ENCODE assay signal across 12 mouse cellular contexts in genomic region chr8:84519767-84520626, GRCm38 (mm10).
A peak's percentile ranks its signal among the peaks of the same experiment; 100 is the strongest.
DNase-seq lines count a peak whose midpoint lies in the region; ATAC-seq lines count a peak whose summit lies in the region.
"Had no signal": no experiment of that assay in that cellular context is flagged by ENCODE, and none has a peak within 500 bp of the region (broad histone marks: within the 10 kb centered on the region; RNA-seq: fewer than 3 reads in every experiment).

No protein-coding gene starts in this region.

- H3K4me1 ChIP-seq in forebrain, embryonic 12.5 days: no peaks in the 10 kb centered on the region
- no peaks in the 10 kb centered on the region for H3K4me1 ChIP-seq in forebrain, embryonic 11.5 days (replicated peaks; ENCODE audit: control insufficient read depth, insufficient read depth, low read length)
- H3K4me1 ChIP-seq: liver, embryonic 12.5 days; midbrain, embryonic 12.5 days had no signal

- H3K27me3 ChIP-seq in forebrain, embryonic 12.5 days: no peaks in the 10 kb centered on the region
- H3K27me3 ChIP-seq in forebrain, embryonic 11.5 days (ENCODE audit: control insufficient read depth, insufficient read depth, low read length): no peaks in the 10 kb centered on the region
- H3K27me3 ChIP-seq: liver, embryonic 12.5 days; midbrain, embryonic 12.5 days had no signal

- H3K4me2 ChIP-seq in forebrain, embryonic 12.5 days: no peak overlapping the region
- no peak overlapping the region for H3K4me2 ChIP-seq in forebrain, embryonic 11.5 days (ENCODE audit: low read depth, low read length, severe bottlenecking)
- H3K4me2 ChIP-seq: liver, embryonic 12.5 days; midbrain, embryonic 12.5 days had no signal

- no peak for ATAC-seq in forebrain, embryonic 12.5 days (ENCODE audit: low FRiP score)
- no peak for ATAC-seq in forebrain, embryonic 11.5 days (replicated peaks; ENCODE audit: low FRiP score)
- ATAC-seq: intestine, postnatal 0 days; liver, embryonic 12.5 days had no signal

- WGBS in forebrain, embryonic 12.5 days: 81% methylated on average over 17 of the region's 17 CpGs
- WGBS in forebrain, embryonic 11.5 days: 87% methylated on average over 17 of the region's 17 CpGs

- H3K36me3 ChIP-seq in forebrain, embryonic 12.5 days (replicated peaks): 0 out of 2 replicates have a peak, but pooled peaks cover 3% of the 10 kb centered on the region
- H3K36me3 ChIP-seq in forebrain, embryonic 11.5 days (ENCODE audit: control insufficient read depth, insufficient read depth, low read length): no peaks in the 10 kb centered on the region
- H3K36me3 ChIP-seq: liver, embryonic 12.5 days had no signal

- no peak overlapping the region for H3K9ac ChIP-seq in forebrain, embryonic 12.5 days
- no peak overlapping the region for H3K9ac ChIP-seq in forebrain, embryonic 11.5 days (ENCODE audit: low read length)
- H3K9ac ChIP-seq: liver, embryonic 12.5 days; midbrain, embryonic 12.5 days had no signal

- DNase-seq in forebrain, embryonic 11.5 days (ENCODE audit: low spot score): no peak
- DNase-seq in thymus, postnatal 14 days: peak; percentile 26
- DNase-seq in thymus, postnatal 0 days (ENCODE audit: low spot score): no peak
- DNase-seq in left cerebral cortex, adult 8-10 months (ENCODE audit: low spot score in 2 of 2): peak; percentile 37 to 85
- DNase-seq in natural killer cell, adult 2 months (ENCODE audit: low spot score in 2 of 2): no peak
- DNase-seq in spleen, postnatal 4 days (ENCODE audit: low spot score in 2 of 2): no peak
- DNase-seq in MN1 (ENCODE audit: low spot score): no peak
- DNase-seq: B cell, adult 2 months had no signal

- H3K4me3 ChIP-seq in forebrain, embryonic 12.5 days (replicated peaks): no peak overlapping the region
- no peak overlapping the region for H3K4me3 ChIP-seq in forebrain, embryonic 11.5 days (ENCODE audit: low read depth, low read length)
- H3K4me3 ChIP-seq: liver, embryonic 12.5 days; midbrain, embryonic 12.5 days had no signal

- H3K27ac ChIP-seq in forebrain, embryonic 12.5 days: 0 out of 2 replicates have a peak overlapping the region, but pooled peaks have one; percentile 47
- H3K27ac ChIP-seq in forebrain, embryonic 11.5 days (ENCODE audit: low read depth, low read length): no peak overlapping the region
- H3K27ac ChIP-seq: liver, embryonic 12.5 days; midbrain, embryonic 12.5 days had no signal

- H3K9me3 ChIP-seq in forebrain, embryonic 12.5 days: no peaks in the 10 kb centered on the region
- H3K9me3 ChIP-seq in forebrain, embryonic 11.5 days (ENCODE audit: control insufficient read depth, low read length): no peaks in the 10 kb centered on the region
- H3K9me3 ChIP-seq: liver, embryonic 12.5 days; midbrain, embryonic 12.5 days had no signal

Comparison
In these comparisons a context has a peak if more than half of its experiments do, and no peak if none do; other contexts are left out.
1. DNase-seq: peak in thymus, postnatal 14 days (single experiment) and left cerebral cortex, adult 8-10 months (2 of 2); none in forebrain, embryonic 11.5 days (single experiment), thymus, postnatal 0 days (single experiment), natural killer cell, adult 2 months (0 of 2), spleen, postnatal 4 days (0 of 2) and MN1 (single experiment).